Mouse (Mus musculus) Patski (cell line): ENCODE data around the gene Olfr9. TPM values are rescaled to one million over a fixed set of nuclear protein-coding genes. Genes with fewer than 3 reads are reported as not detected.
"Not testable (repeated sequence)": the region's sequence is repeated elsewhere in the genome, so short reads cannot be mapped to it uniquely, and the experiment has no call there.

Source experiments
- ATAC-seq: fragments of 100-300 bp; one replicate; pipeline ENCODE4 v1.8.0; 2021
- CTCF ChIA-PET: fragments of 350-600 bp; sonication (Branson Sonifier 250); formaldehyde crosslinking; loops from one replicate; lab custom pipeline; 2022; ENCODE audit warnings: inconsistent platforms; lab: Charles Lee
- POLR2A ChIA-PET: fragments of 350-600 bp; sonication (Branson Sonifier 250); formaldehyde crosslinking; loops from one replicate; lab custom pipeline; 2022; ENCODE audit warnings: antibody characterized with exemption, inconsistent platforms; lab: Charles Lee
- DNase-seq: peaks from one replicate; pipeline ENCODE4 v3.0.0-alpha.2; 2011; ENCODE audit warnings: low read depth, low spot score
- H3K27me3 ChIP-seq: fragments of 371-371 bp; one replicate; pipeline ENCODE4 v1.5.1; 2021
- CTCF ChIP-seq: fragments of 100-300 bp; IDR thresholded peaks from one replicate; pipeline ENCODE4 v1.5.1; 2021
- in situ Hi-C: fragments of 300-500 bp; cut with MboI; formaldehyde crosslinking; loops from 3 replicates; pipeline ENCODE4 v1.11.1; 2018; ENCODE audit warnings: low pct_unique_long_range_greater_than_20kb, mixed read lengths
- polyA plus RNA-seq: library from polyadenylated mRNA; unstranded; gene quantifications from one replicate; pipeline ENCODE4 v1.2.3, GENCODE M21; 2021

The Olfr9 gene
- polyA plus RNA-seq, 1 experiment from 2014 or later = not detected

- ATAC-seq = no peak
- in situ Hi-C loops = no loop called here
These were observed 7.4 kb downstream of the Olfr9 start for GRCm38 (mm10) chr10:128996523-128997040.

GRCm38 (mm10) chr10:129004032-129004920 lies 15.0 kb downstream of the Olfr9 start:
- DNase-seq = no peak
- ChIA-PET POLR2A (no interaction called here), CTCF (interaction anchor here (0.8 to 1.2 kb wide), 2 partner anchors 9 to 58 kb away, joined by 3 read pairs; no protein-coding TSS in a partner anchor)
- no peaks in the 10 kb centered on the region for H3K27me3 ChIP-seq
- in situ Hi-C loops = no loop called here
- no peak for ATAC-seq
- no peak for TF ChIP-seq CTCF

More at GRCm38 (mm10) chr10:128996523-128997040, 7.4 kb downstream of the Olfr9 start:
- no peak for TF ChIP-seq CTCF
- POLR2A ChIA-PET = no interaction called here
- no peaks in the 10 kb centered on the region for H3K27me3 ChIP-seq
- CTCF ChIA-PET = no interaction called here
- no peak for DNase-seq

GRCm38 (mm10) chr10:129010288-129010841 lies 21.1 kb downstream of the Olfr9 start, which contains the start of gene Olfr763:
Olfr763 (plus strand) TSS chr10:129010791.
- POLR2A ChIA-PET = no interaction called here
- CTCF ChIA-PET = interaction anchor here (0.8 to 1.1 kb wide), 2 partner anchors 20 to 21 kb away, joined by 3 read pairs; partner anchors contain the start of gene Olfr9
- no peak for DNase-seq
- no peaks in the 10 kb centered on the region for H3K27me3 ChIP-seq
- no peak for ATAC-seq
- no peak for TF ChIP-seq CTCF
- in situ Hi-C loops = no loop called here

GRCm38 (mm10) chr10:129011511-129011910 lies 22.3 kb downstream of the Olfr9 start:
- CTCF ChIA-PET, H3K27me3 ChIP-seq, in situ Hi-C loops, POLR2A ChIA-PET, DNase-seq: not testable (repeated sequence)
- peak; percentile 96 for ATAC-seq

- ChIA-PET POLR2A (no interaction called here), CTCF (interaction anchor here (1.6 kb wide), 1 partner anchor 8 kb away, joined by 3 read pairs; no protein-coding TSS in a partner anchor)
- H3K27me3 ChIP-seq = no peaks in the 10 kb centered on the region
- in situ Hi-C loops = no loop called here
- no peak for ATAC-seq
- no peak for DNase-seq
- no peak for TF ChIP-seq CTCF
These were observed 25.2 kb downstream of the Olfr9 start for GRCm38 (mm10) chr10:129014477-129014876.

GRCm38 (mm10) chr10:129023319-129023718 lies 34.1 kb downstream of the Olfr9 start:
- CTCF ChIA-PET = no interaction called here
- no peak for ATAC-seq
- in situ Hi-C loops = no loop called here
- POLR2A ChIA-PET = no interaction called here
- TF ChIP-seq CTCF = peak; percentile 37
- DNase-seq = no peak
- H3K27me3 ChIP-seq = no peaks in the 10 kb centered on the region

- peak; percentile 74 for TF ChIP-seq CTCF
- DNase-seq (no peak), ATAC-seq (peak; percentile 39)
- H3K27me3 ChIP-seq = peaks cover 16% of the 10 kb centered on the region
- ChIA-PET POLR2A (no interaction called here), CTCF (interaction anchor here (1.0 kb wide), 1 partner anchor 10 kb away, joined by 3 read pairs; no protein-coding TSS in a partner anchor)
- in situ Hi-C loops = loop anchor here (5.0 kb wide), 1 partner anchor 1066 kb away; no protein-coding TSS in a partner anchor
These were observed 36.9 kb downstream of the Olfr9 start for GRCm38 (mm10) chr10:129026018-129026662.

GRCm38 (mm10) chr10:129028343-129028742 lies 39.1 kb downstream of the Olfr9 start:
- POLR2A ChIA-PET = no interaction called here

GRCm38 (mm10) chr10:129039796-129040195 lies 50.6 kb downstream of the Olfr9 start, which contains the start of gene Olfr764-ps1:
Olfr764-ps1 (minus strand) TSS chr10:129039896.
- POLR2A ChIA-PET = no interaction called here
- ATAC-seq = no peak
- CTCF ChIA-PET = no interaction called here
- peaks cover 17% of the 10 kb centered on the region for H3K27me3 ChIP-seq
- no peak for TF ChIP-seq CTCF
- in situ Hi-C loops = no loop called here
- DNase-seq = no peak

More at GRCm38 (mm10) chr10:129028343-129028742, 39.1 kb downstream of the Olfr9 start:
- ATAC-seq (no peak), DNase-seq (no peak)
- CTCF ChIA-PET = interaction anchor here (1.1 kb wide), 1 partner anchor 9 kb away, joined by 3 read pairs; no protein-coding TSS in a partner anchor
- in situ Hi-C loops = loop anchor here (5.0 kb wide), 1 partner anchor 1064 kb away; no protein-coding TSS in a partner anchor
- no peak for TF ChIP-seq CTCF
- peaks cover 22% of the 10 kb centered on the region for H3K27me3 ChIP-seq

Other genes starting within 250 kb of the Olfr9 start
- gene Dgka, start 244.6 kb upstream of the Olfr9 start, polyA plus RNA-seq = 9.9 TPM
- 37.8 TPM for gene Pym1, start 241.5 kb upstream of the Olfr9 start, polyA plus RNA-seq
- gene Mmp19, start 198.5 kb upstream of the Olfr9 start, polyA plus RNA-seq = 18.6 TPM
- gene Dnajc14, start 185.4 kb upstream of the Olfr9 start, polyA plus RNA-seq = 81.8 TPM
- gene Tmem198b, start 185.1 kb upstream of the Olfr9 start, polyA plus RNA-seq = 26.7 TPM
- gene Sarnp, start 172.1 kb upstream of the Olfr9 start, polyA plus RNA-seq = 105 TPM
- gene Ormdl2, start 167.8 kb upstream of the Olfr9 start, polyA plus RNA-seq = 56.5 TPM
- gene Gdf11, start 97.7 kb upstream of the Olfr9 start, polyA plus RNA-seq = 62.3 TPM
- 2,035 TPM for gene Cd63, start 88.4 kb upstream of the Olfr9 start, polyA plus RNA-seq
- gene Rdh5, start 66.5 kb upstream of the Olfr9 start, polyA plus RNA-seq = 10.8 TPM
- 203 TPM for gene Bloc1s1, start 65.4 kb upstream of the Olfr9 start, polyA plus RNA-seq
- 20.3 TPM for gene Itga7, start 55.6 kb upstream of the Olfr9 start, polyA plus RNA-seq
- 6.1 TPM for gene Mettl7b, start 28.4 kb upstream of the Olfr9 start, polyA plus RNA-seq
- not detected for gene Olfr763, start 21.4 kb downstream of the Olfr9 start, polyA plus RNA-seq
- not detected for gene Olfr764-ps1, start 50.5 kb downstream of the Olfr9 start, polyA plus RNA-seq
- gene Olfr765, start 60.6 kb downstream of the Olfr9 start, polyA plus RNA-seq = not detected
- gene Olfr766-ps1, start 79.5 kb downstream of the Olfr9 start, polyA plus RNA-seq = not detected
- gene Olfr767, start 93.5 kb downstream of the Olfr9 start, polyA plus RNA-seq = 0.03 TPM
- not detected for gene Olfr768, start 109.9 kb downstream of the Olfr9 start, polyA plus RNA-seq
- gene Olfr769, start 128.4 kb downstream of the Olfr9 start, polyA plus RNA-seq = not detected
- not detected for gene Olfr770, start 149.6 kb downstream of the Olfr9 start, polyA plus RNA-seq
- not detected for gene Olfr771, start 175.3 kb downstream of the Olfr9 start, polyA plus RNA-seq
- not detected for gene Olfr772, start 188.5 kb downstream of the Olfr9 start, polyA plus RNA-seq
- not detected for gene Olfr773, start 198.0 kb downstream of the Olfr9 start, polyA plus RNA-seq
- gene Olfr774, start 246.8 kb downstream of the Olfr9 start, polyA plus RNA-seq = not detected